Mouse (Mus musculus) olfactory bulb, adult 2 months (tissue): ENCODE results near the gene Hist1h2bp. TPM values are rescaled to one million over a fixed set of nuclear protein-coding genes. Genes with fewer than 3 reads are reported as not detected.
"Not testable (repeated sequence)": the region's sequence is repeated elsewhere in the genome, so short reads cannot be mapped to it uniquely, and the experiment has no call there.

Experiments
- H3K27ac ChIP-seq: fragments of 200-500 bp; 2 replicates; pipeline ENCODE4 v1.5.1; 2012; ENCODE audit warnings: low read depth, low read length; ENCODE audit not compliant: insufficient read depth
- H3K4me1 ChIP-seq: fragments of 200-500 bp; 2 replicates; pipeline ENCODE4 v1.6.1; 2012; ENCODE audit warnings: low read length; ENCODE audit not compliant: control insufficient read depth, insufficient read depth
- H3K4me3 ChIP-seq: fragments of 200-500 bp; 2 replicates; pipeline ENCODE4 v1.5.1; 2012; ENCODE audit warnings: mild to moderate bottlenecking, low read depth, low read length, moderate library complexity; ENCODE audit not compliant: insufficient read depth
- CTCF ChIP-seq: fragments of 200-500 bp; IDR thresholded peaks from 2 replicates; pipeline ENCODE4 v1.5.1; 2012; ENCODE audit warnings: low read depth, mild to moderate bottlenecking, low read length, moderate library complexity; ENCODE audit not compliant: insufficient read depth
- POLR2A ChIP-seq: fragments of 200-500 bp; IDR thresholded peaks from 2 replicates; pipeline ENCODE4 v1.6.1; 2012; ENCODE audit warnings: mild to moderate bottlenecking, low read depth, low read length, moderate library complexity; ENCODE audit not compliant: insufficient read depth
- WGBS: fragments of 180-500 bp; shearing (Covaris S2); methylation state at CpG from one replicate; pipeline ENCODE4 v1.1.7; 2018; 5-methylcytosine and 5-hydroxymethylcytosine counted together
- polyA plus RNA-seq: library from polyadenylated mRNA; stranded (reverse); fragments of >200 nt; gene quantifications from 2 replicates; pipeline ENCODE4 v1.2.4, GENCODE M21; 2012; ENCODE audit warnings: low replicate concordance; ENCODE audit not compliant: missing spikeins, insufficient read depth, insufficient read length

Hist1h2bp gene
- not detected in 2 replicates for polyA plus RNA-seq

DNA sequence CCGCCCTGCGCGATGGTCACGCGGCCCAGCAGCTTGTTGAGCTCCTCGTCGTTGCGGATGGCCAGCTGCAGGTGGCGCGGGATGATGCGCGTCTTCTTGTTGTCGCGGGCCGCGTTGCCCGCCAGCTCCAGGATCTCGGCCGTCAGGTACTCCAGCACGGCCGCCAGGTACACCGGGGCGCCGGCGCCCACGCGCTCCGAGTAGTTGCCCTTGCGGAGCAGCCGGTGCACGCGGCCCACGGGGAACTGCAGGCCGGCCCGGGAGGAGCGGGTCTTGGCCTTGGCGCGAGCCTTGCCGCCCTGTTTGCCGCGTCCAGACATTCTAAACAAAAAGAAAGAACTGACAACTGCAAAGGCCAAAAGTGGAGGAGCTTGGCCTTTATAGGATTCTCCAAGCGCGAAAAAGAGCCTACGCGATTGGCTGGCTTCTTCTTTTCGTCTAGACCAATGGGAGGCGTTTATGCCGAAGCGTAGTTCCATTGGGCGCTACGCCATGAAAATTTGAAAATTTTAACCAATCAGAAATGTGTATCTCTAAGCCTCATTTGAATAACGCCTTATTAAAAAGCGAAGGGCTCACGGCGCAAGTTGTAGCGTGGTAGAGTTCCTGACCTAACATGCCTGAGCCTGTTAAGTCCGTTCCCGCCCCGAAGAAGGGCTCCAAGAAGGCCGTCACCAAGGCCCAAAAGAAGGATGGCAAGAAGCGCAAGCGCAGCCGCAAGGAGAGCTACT is at the start of gene Hist1h2bp, which contains the start of gene Hist1h2an:
Gene Hist1h2bp, plus strand, starts transcription at position 563 of the 731 bp plus-strand sequence.
Gene Hist1h2an, minus strand, starts transcription at position 320 of the 731 bp plus-strand sequence.
- H3K4me1 ChIP-seq, result not testable (repeated sequence)
- H3K4me3 ChIP-seq, result peak within 1 kb of the TSS; percentile 60
- WGBS, result under 1% methylated on average over 42 of the region's 63 CpGs
- H3K27ac ChIP-seq, result peak within 1 kb of the TSS; percentile 80

DNA sequence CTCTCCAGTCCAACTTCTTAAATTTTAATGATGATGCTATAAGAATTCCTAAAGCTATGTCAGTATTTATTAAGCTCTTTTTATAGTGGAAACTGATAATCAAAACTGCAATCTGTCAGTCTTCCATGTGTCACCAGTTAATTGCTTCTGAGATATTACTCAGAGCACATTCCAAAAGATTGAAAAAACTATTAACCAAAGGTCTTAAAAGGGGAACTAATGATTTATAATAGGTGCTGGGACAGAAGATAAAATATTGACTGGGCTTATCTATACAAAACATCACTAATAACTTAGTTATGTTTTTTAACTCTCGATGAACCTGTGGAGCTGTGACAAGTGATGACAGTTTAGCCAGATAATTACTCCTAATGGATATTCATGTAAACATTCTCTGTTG is 42.3 kb upstream of the Hist1h2bp start:
- Histone ChIP-seq H3K27ac (no peak overlapping the region), H3K4me1 (peaks cover 3% of the 10 kb centered on the region; the same call in 1 of the 2 replicates), H3K4me3 (no peak overlapping the region)
- 87% methylated on average over 1 of the region's 1 CpGs for WGBS
- TF ChIP-seq CTCF, result no peak
- no peak for TF ChIP-seq POLR2A

DNA sequence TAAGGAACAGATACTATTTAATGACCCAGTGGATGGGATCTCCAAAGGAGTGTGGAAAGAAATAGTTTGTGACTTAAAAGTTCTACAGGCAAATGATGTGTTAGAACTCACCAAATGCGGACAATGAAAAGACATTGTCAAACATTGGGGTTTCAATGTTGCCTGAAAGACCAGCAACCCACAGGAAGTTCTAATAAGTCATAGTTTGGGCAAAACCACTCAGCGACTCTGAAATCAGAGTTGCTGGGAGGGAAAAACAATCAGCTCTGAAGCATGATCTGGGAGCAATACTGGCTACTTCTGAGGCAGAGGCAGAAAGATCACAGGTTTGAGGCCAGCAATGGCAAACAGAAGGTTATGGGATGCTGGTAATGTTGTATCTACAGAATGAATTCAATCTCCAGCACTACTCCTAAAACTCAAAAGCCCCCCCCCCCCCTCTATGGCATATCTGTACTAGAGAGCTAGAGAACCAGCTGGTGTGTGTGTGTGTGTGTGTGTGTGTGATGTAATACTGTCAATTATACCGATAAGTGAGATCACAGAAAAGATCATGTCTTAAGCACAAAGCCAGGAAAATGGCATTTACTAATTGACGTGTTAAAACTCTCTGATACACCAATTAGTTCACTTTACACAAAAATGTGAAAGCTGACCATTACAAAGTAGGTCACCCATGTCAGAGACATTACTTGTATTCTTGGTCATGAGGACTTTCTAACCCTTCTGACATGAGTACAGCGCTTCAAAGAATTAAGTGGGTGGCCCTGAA is 37.7 kb upstream of the Hist1h2bp start:
- H3K4me3 ChIP-seq, result peak overlapping the region; percentile 56
- WGBS, result 6% methylated on average over 5 of the region's 5 CpGs
- TF ChIP-seq POLR2A (no peak), CTCF (no peak)
- H3K4me1 ChIP-seq, result peaks cover 5% of the 10 kb centered on the region; the same call in 1 of the 2 replicates
- H3K27ac ChIP-seq, result no peak overlapping the region

DNA sequence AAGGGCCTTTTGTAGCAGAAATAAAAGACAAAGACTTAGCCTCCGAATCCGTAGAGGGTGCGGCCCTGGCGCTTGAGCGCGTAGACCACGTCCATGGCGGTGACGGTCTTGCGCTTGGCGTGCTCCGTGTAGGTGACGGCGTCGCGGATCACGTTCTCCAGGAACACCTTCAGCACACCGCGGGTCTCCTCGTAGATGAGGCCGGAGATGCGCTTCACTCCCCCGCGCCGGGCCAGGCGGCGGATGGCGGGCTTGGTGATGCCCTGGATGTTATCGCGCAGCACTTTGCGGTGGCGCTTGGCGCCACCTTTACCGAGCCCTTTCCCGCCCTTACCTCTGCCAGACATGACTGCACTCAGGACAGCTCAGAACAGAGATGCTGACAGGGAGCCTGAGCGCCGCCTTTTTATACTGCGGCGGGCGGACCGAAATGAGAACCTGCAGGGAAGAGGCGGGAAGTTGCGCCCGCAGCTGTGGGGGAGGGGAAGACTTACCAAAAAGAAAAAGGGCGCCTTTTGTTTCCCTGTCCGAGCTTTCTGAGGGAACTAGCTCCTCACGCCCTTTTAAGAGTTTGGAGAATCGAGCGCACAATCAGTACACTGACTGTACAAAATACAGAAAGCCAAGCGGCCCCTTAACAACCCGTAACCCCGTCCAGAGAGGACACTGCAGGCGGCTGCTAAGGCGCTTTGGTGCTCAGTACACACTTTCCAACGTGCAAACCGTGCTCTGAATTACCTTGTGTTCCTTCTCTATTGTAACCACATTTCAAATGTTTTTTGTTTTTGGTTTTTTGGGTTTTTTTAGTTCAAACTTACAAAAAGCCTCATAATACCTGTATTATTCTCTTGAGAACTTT is 36.9 kb upstream of the Hist1h2bp start, which contains the start of gene Hist1h4k:
Gene Hist1h4k, minus strand, starts transcription at position 347 of the 859 bp plus-strand sequence.
- WGBS, result under 1% methylated on average over 49 of the region's 56 CpGs
- peak; percentile 81 for TF ChIP-seq POLR2A
- H3K4me1 ChIP-seq, H3K27ac ChIP-seq: not testable (repeated sequence)
- H3K4me3 ChIP-seq, result peak within 1 kb of the TSS; percentile 56

DNA sequence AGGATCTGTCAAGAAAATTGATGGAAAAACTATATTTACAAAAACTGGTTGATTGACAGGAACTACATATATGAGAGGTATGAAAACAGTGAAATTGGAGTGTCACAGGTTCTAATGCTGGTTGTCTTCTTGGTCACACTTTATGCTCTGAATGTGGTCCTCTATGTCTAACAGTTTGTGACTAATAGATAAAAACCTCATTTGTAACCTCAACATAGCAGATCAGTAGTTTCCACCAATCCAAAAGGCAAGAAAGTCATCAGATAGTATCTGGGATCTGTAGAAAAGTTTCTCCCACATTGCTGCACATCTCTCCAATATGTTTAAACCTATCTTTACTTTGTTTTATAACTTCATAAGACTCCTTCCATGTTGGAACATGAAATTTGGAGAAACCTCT is 35.8 kb upstream of the Hist1h2bp start:
- Histone ChIP-seq H3K4me3 (no peak overlapping the region), H3K27ac (no peak overlapping the region), H3K4me1 (peaks cover 5% of the 10 kb centered on the region; the same call in 1 of the 2 replicates)
- TF ChIP-seq CTCF, result no peak
- no peak for TF ChIP-seq POLR2A

DNA sequence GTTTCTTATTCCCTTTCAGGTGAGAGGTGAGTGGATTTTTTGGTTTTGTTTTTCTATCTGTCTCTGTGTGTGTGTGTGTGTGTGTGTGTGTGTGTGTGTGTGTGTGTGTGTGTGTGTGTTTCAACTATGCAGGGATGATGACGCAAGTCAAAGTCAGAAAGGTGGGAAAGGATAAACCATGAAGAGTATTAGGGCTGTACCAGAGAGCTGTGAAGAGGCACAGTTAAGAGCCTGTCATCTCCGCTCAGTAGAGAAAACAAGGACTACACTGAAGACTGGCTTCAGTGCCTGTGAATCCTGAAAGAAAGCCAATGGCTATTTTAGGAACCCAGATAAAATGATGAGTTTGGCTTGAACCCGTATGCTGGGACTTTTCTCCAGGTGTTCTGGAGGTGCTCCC is 35.4 kb upstream of the Hist1h2bp start:
- Histone ChIP-seq H3K4me3 (no peak overlapping the region), H3K4me1 (peaks cover 5% of the 10 kb centered on the region; the same call in 1 of the 2 replicates), H3K27ac (no peak overlapping the region)
- WGBS, result 67% methylated on average over 3 of the region's 3 CpGs
- no peak for TF ChIP-seq POLR2A
- no peak for TF ChIP-seq CTCF

DNA sequence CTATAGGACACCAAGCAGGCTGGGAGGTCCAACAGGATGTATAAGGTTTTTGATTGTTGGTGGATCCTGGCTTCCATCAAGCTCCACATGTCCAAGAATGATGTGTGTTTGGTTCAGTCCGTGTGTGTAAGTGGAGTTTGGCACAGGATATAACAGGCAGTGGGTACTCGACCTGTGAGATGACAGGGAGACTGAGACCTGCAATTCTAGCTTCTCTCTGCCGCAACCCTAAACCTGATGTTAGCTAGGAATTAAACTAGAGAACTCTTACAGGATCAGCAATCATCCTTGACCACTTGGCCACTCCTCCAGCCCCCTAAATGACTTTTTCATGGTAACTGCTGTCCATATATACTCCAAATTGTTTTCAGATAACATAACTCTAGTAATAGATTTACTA is 34.9 kb upstream of the Hist1h2bp start:
- TF ChIP-seq POLR2A, result no peak
- no peak for TF ChIP-seq CTCF
- peaks cover 4% of the 10 kb centered on the region; the same call in 1 of the 2 replicates for H3K4me1 ChIP-seq
- 45% methylated on average over 3 of the region's 3 CpGs for WGBS
- no peak overlapping the region for H3K4me3 ChIP-seq
- H3K27ac ChIP-seq, result 0 out of 2 replicates have a peak overlapping the region, but pooled peaks have one; percentile 37

DNA sequence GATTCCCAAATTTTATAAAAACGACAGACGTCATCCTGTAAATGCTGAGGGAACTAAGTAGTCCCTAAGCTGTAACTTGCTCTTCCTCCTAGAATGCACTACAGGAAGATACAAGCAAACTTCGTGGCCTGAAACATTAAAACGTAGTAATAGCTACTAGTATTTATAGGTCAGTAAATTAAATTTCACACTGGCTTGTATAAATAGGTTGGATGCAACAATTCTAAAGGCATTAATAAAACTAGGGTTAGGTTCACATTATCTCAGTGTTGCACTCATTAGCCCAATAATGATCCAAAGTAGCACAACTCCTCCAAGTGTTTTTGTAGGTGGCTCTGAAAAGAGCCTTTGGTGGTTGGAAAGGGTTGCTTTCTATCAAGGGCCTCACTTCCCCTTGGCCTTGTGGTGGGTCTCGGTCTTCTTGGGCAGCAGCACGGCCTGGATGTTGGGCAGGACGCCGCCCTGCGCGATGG is 34.2 kb upstream of the Hist1h2bp start:
- no peak for TF ChIP-seq POLR2A
- no peak for TF ChIP-seq CTCF
- Histone ChIP-seq H3K27ac (peak overlapping the region; percentile 93), H3K4me3 (peak overlapping the region; percentile 64), H3K4me1 (peaks cover 2% of the 10 kb centered on the region; the same call in 1 of the 2 replicates)
- 5% methylated on average over 10 of the region's 10 CpGs for WGBS
